Mouse (Mus musculus) cerebellum, adult 11-12 months (tissue): ENCODE data around the gene Dnmt1.
A peak's percentile ranks its signal among the peaks of the same experiment; 100 is the strongest.

ENCODE experiments used
- DNase-seq: peaks from one replicate; pipeline ENCODE4 v3.0.0; 2022

Gene Dnmt1

GRCm38 (mm10) chr9:20976216-20976960 is 16.7 kb upstream of the Dnmt1 start, which contains the start of gene S1pr2:
TSS of gene S1pr2 (minus strand) at chr9:20976781.
- no peak for DNase-seq

GRCm38 (mm10) chr9:20975431-20976215 is 15.9 kb upstream of the Dnmt1 start:
- DNase-seq, result no peak

DNA sequence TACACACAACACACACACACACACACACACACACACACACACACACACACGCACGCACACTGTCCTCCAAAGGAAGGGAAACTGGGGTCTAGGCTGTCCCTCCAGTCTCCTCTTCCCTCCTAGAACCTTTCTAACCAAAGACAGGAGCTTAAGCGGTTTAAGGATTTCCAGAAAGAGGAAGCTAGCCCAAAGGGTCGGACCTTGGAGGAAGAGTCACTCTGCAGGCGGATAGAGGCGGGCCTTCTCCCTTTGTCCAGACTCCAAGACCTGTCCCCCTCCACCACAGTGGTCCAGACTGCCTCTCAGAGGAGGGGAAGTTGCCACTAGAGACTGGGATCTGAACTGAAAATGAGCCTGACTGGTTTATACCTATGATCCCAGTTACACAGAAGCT is 14.0 kb upstream of the Dnmt1 start:
- no peak for DNase-seq

DNA sequence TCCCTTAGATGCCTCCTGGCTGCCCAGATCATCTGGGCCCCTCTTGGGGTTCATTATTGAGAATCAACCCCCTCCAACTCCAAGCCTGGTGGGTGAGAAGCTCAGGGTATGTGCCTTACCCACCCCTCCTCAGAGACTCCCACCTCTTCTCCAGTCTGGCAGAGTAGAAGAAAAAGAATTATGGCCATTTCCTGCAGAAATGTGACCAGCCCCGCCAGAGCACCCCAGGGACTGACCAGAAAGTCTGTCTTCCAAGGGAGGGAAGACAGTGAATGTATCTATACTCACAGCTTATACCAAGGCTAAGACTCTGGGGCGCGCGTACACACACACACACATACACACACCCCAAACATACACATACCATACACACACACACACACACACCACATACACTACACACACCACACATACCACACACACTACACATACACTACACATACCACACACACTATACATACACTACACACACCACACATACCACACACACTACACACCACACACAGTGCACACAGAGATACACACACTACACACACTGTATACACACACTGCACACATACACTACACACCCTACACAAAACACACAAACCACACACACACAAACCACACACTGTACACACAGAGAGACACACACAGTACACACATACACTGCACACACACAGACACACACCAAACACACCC is 13.5 kb upstream of the Dnmt1 start:
- no peak for DNase-seq

GRCm38 (mm10) chr9:20972141-20972992 is 12.7 kb upstream of the Dnmt1 start:
- DNase-seq, result peak; percentile 53

DNA sequence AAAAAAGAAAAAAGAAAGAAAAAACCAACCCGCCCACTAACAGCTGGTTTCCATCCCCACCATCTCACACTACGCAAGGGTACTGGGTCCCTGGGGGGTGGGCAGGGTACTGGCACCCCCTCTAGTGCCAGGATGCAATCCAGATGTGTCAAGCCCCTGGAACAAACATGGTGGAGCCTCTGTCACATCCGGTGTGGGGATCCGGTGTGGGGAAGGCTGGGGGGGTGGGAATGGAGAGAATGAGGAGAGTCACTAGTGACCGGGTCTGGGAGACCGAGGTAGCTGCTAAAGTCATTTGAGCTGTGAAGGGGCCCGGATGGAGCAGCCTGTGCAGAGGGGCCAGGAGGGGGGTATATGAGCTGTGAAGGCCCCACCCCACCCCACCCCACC is 12.1 kb upstream of the Dnmt1 start:
- DNase-seq, result no peak

- DNase-seq, result no peak
These were observed 7.1 kb upstream of the Dnmt1 start for GRCm38 (mm10) chr9:20966747-20967146.

GRCm38 (mm10) chr9:20966008-20966407 is 6.3 kb upstream of the Dnmt1 start:
- no peak for DNase-seq

DNA sequence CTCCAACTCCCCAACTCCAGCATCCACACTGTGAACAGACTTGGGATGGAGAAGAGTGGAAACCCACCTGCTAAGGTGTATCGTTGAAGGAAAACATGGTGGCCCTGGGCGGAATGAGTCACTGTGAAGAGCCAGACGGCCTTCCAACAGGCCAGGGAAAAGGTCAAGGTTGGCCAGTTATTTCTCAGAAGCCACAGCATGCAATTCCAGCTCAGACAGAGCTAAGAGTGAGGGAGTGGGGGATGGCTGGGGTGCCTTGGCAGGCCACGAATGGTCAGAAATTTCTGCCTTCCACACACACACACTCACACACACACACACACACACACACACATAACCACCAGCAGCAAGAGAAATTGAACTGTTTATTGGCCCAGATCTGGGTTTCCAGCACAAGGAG is 5.9 kb upstream of the Dnmt1 start:
- no peak for DNase-seq

DNA sequence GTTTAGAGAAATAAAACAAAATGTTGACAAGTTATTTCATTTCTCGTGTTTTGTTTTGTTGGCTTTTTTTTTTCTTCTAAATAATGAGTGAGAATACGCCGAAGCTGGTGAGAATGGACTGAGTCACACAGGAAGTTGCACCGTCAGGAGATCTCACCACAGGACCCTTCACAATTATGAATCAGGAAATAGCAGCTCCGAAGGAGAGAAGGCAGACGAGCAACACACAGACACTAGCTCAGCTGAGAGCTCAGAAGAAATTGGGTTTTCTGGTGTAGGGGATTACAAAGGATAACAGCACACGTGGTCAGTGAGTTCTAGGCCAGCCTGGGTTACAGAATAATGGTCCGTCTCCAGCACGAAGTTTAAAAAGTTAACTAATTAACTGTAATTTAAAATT is 1.9 kb upstream of the Dnmt1 start:
- no peak for DNase-seq

DNA sequence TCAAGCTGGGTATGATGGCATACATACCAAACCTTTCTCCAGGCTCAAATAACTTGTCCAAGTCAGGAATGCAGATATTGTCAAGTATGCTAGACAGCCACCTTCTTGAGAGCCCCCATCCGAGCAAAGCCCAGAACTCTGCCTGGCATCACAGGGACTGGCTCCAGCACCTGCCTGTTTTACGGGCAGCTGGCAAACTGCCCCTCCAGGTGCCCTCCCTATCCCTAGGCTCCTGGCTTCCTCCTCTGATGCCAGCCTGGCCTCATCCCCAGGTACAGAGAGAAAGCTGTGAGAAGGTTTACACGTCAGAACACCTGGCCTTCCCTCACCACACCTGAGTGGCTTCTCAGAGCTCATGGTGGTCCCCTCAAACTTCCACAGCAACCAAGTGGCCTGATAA is 2.7 kb downstream of the Dnmt1 start:
- no peak for DNase-seq

GRCm38 (mm10) chr9:20952520-20953227 is 7.0 kb downstream of the Dnmt1 start:
- peak; percentile 99 for DNase-seq

- DNase-seq, result no peak
These were observed 7.6 kb downstream of the Dnmt1 start for GRCm38 (mm10) chr9:20951966-20952519.

GRCm38 (mm10) chr9:20951441-20951840 is 8.2 kb downstream of the Dnmt1 start:
- peak; percentile 61 for DNase-seq

- no peak for DNase-seq
These were observed 9.3 kb downstream of the Dnmt1 start for GRCm38 (mm10) chr9:20950419-20950818.

DNA sequence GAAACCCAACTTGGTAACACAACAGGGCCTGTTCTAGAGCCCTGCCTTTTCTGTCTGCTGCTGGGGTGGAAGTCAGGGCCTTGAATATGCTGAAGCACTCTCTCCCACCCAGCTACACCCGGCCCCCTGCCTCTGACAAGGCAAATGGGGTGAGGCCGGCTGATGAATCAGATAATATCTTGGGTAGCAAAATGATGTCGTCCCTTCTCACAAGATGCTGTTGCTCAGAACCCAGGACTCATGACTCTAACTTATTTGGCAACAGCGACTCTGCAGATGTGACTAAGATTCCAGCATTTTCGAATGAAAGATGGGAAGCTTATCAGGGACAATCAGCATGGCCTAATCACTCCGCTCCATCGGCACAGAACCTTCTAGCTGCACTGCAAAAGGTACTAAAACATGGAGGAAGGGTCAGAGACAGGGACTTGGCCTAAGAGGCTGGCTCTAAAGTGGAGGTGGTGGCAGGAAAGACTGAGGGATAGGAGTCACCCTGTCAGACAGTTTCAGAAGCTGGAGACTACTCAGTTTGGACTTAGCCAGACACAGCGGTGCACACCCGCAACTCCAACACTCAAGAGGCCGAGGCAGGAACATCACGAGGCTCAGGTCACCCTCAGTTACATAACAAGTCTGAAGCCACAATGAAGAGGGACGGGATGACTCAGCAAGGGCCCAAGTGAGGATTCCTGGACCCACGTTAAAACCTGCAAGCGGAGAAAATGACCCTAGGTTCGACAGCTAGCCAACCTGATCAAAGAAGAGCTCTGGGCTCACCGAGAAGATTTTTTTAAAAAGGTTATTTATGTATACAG is 13.4 kb downstream of the Dnmt1 start:
- no peak for DNase-seq

DNA sequence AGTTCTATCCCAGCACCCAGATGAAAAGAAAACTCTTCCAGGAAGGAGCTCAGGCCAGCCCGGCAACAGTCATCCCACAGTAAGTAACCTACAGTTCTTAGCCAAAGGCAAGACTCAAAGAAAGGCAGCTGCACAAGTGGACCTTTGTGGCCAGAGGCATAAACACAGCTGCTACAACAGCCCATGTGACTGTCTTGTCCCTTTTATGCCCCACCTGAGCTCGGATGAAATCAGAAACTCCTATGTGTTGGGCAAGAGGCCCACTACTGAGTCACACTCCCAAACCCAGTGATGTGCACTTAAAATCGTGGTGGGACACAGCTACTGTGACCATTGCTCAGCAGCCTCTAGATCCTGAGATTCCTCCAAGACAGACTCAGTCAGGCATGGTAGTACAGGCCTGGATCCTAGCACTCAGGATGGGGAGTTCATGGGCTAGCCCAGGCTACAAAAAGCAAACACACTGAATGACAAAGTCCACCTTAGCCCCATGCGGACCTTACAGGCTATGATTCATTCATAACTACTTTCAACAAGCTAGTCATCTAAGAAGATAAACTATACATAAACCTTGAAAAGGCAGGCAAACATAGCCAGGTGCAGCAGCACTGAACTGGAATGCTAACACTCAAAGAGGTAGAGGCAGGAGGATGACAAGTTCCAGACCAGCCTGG is 14.9 kb downstream of the Dnmt1 start:
- DNase-seq, result no peak

- DNase-seq, result no peak
These were observed 15.8 kb downstream of the Dnmt1 start for GRCm38 (mm10) chr9:20943911-20944310.

DNA sequence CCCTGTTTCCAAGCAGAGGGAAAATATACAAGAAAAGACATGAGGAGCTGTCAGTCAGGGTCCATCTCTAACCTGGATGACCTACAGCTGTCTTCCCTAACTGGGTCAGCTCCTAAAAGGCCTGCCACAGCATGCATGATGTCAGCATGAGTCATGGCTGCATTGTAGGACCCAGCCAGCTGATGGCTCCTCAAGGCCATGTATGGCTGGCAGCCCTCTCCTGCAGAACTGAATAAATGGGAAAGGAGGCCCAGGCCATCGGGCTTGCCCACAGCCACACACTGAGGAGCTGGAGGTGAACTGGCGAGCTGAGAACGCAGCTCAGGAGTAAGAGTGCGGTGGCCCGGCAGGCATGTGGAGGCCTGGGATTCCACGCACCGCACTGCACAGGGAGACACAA is 16.3 kb downstream of the Dnmt1 start:
- DNase-seq, result no peak

- DNase-seq, result no peak
These were observed 36.4 kb downstream of the Dnmt1 start for GRCm38 (mm10) chr9:20923258-20923657.
